Mouse (Mus musculus): ENCODE results near the gene Slc25a33.
"Not testable (repeated sequence)": the region's sequence is repeated elsewhere in the genome, so short reads cannot be mapped to it uniquely, and the experiment has no call there.

The Slc25a33 gene

DNA sequence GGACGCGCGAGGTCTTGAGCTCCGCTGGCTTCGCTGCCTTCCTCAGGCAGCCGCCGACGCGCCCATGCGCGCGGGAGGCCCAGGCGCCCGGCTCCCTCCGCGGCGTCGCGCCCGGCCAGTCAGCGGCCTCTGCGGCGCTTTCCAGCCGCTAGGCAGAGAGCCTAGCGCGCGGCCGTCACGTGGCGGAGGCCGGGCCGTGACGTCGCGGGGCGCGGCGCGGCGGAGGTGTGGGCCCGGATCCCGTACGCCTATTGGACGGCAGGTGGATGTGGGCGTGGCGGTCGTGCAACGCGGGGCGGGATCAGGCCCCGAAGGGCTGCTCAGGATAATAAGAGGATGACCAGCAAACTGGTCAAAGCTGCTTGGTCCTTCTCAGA is at the start of gene Slc25a33:
Gene Slc25a33 (minus strand): TSS at position 184 of the 377 bp plus-strand sequence.
- DNase-seq, result peak; percentile 97

DNA sequence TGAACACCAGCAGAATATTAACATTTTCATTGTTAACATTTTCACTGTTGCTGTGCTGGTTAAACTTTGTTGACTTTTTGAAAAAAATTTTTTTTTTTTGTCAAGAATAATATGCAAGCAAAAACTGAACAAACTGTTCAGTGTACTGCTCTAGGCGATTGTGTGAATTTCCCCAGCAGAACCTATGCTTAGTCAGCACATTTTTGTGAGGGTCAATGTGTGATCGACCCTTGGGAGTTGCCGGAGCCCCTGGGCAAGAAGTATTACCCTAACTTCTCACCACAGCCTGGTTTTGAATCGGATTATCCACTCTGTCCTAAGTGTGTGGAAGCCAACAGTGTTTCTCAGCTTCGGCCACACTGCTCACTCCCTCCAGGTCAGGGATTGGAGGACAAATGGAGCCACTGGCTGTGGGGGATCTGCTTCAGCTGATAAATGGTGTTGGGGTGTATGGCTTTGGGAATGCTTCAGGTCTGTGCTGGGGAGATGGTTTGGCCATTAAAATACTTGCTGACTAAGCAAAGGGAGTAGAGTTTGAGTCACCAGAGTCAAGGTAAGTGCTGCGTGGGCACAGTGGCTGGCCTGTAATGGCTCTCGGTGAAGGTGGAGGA is 48.6 kb upstream of the Slc25a33 start:
- no peak for DNase-seq

DNA sequence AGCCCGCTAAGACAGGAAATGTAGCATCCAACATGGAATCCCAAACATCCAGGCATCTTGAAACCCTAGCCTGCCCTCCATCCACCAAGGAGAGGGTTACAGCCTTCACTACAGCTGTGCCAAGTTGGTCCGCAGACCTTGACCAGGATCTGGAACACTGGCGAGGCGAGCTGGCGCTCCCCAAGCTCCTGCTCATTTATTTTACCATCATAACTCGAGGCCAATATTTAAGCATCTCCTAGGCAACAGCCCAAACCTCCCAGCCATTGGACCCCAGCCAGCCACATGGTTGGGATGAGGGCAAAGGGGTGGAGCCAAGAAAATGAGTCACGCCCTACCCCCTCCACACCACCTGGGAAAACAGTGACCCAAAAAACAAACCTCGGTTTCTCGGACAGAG is 48.0 kb upstream of the Slc25a33 start:
- peak; percentile 77 for DNase-seq

DNA sequence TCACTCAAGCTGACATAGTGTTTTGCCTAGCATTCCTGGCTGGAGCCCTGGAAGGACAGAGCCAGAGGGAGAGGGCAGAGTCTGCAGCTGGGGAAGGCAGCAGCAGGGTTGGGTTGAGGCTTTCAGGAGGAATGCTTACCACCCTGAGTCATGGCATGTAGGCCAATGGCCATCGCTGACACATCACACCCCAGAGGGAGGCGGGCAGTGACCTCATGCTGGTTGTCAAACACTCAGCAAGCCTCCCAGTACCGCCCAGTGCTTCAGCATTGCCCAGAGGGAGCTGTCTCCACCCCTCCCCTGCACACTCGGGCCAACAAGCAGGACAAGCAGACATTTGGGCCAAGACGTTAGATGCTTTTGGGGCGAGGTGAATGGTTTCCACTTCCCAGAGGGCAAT is 46.5 kb upstream of the Slc25a33 start:
- peak; percentile 79 for DNase-seq

DNA sequence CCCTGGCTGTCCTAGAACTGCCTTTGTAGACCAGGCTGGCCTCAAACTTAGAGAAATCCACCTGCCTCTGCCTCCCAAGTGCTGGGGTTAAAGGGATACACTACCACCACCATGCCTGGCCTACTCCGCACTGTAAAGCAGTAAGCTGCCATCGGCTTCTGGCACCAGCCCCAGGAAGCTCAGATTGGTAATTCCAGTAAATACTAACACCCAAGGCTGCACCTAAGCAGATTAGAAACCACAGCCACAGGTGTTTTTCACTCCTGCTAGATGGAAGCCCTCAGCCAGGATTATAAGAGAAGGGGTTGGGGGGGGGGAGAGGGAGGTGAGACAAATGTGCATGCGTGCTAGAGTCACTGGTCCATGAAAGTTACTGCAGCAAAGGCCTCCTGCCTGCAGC is 45.1 kb upstream of the Slc25a33 start:
- DNase-seq, result no peak

DNA sequence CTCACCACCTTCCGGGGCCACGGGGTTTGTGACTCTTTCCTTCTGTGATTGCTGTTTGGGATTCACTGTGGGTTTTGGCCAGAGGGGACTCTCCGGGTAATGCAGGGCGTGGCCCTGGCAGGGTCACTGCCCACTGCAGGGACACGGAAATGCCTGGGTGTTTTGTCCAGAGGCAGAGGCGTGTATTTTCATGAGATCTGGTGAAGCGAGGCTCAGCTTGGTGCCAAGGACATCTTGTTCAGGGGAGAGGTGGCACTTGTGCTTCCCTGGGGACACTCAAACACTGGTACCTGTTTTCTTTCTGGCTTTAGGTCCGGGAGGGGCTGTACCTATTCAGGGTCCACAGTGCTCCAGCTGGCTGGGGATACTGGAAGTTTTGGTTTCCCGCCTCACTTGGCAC is 42.5 kb upstream of the Slc25a33 start:
- no peak for DNase-seq

DNA sequence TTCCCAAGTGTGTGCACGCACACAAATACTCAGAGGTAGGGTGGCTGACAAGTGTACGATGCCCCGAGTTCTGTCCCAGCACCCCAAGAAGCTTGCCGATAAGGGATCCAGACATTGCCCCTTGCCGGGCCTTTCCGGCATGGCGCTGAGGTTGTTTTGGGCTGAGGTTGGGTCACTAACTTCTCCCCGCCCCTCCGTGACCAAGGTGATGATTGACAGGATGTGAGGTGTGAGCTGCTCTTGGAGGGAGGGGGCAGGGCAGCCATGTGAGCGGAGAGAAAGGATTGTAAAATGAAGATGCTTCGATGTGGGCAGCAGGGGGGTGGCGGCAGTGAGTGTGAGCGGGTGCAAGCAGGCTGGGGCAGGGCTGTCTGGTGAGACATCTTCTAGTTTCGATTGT is 41.5 kb upstream of the Slc25a33 start:
- no peak for DNase-seq

DNA sequence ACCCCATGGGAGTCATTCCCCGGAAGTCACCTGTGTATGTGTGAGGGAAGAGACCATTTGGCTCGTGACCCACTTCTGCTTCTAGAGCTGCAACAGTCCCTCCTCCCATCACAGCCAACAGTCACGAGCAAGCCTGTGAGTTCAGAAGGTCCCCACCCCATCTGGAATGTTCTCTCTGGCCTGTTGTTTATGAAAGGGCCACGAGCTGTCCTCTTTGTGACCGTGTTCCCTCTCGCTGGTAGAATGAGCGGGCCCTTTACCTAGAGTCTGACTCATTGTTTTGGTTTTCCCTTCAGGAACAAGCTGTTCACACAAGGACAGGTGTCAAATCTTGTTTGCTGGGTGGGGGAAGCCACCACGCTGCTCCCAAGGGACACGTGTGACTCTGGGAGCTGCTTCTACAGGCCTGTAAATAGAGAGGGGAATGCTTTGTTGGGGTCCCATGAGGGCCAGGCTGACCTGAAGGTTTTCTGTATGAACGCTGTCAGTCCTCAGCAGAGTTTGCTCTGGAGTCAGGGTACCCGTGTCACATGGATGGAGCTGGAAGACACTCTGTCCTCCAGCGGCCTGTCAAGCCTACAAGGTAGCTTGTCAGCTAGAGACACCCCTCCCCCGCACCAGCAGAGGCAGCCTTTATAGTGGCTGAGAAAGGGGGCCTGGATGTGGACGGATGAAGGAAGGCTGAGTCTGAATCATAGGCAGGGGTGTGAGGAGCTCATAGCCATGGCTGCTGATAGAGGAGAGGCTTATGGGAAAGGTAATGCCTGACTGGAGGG is 39.5 kb upstream of the Slc25a33 start:
- no peak for DNase-seq

DNA sequence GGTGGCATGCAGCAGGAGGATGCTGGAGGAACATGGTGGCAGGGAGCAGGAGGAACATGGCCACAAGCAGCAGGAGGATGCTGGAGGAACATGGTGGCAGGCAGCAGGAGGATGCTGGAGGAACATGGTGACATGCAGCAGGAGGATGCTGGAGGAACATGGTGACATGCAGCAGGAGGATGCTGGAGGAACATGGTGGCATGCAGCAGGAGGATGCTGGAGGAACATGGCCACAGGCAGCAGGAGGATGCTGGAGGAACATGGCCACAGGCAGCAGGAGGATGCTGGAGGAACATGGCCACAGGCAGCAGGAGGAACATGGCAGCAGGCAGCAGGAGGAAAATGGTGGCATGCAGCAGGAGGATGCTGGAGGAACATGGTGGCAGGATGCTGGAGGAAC is 36.3 kb upstream of the Slc25a33 start:
- DNase-seq, result not testable (repeated sequence)

DNA sequence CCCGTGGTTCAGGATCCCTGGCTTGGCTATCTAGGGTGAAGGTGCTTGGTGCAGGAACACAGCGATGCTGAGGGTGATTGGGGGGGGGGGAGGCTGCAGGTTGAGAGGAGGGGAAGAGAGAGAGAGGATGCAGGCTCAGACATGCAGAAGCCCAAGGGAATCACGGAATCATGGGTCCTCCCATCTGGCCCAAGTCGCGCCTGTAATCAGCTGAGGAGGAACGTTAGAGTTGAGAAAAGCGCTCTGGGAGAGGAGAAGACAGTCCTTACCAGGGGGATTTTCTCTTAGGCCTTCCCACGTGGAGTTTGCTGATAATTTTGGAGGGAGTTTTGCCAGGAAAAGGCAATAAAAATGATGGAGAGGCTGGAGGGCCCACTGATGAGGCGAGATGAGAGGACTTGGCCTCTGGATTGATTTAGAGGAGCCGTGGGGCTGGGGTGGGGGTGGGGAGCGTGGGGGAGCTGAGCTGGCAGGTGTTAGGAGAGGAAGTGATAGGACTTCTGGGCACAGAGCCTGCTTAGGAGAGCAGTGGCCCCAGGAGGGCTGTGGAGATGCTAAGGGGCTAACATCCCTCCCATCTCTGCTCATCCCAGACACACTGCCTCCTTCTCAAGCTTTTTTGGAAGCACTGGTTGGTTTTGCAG is 34.6 kb upstream of the Slc25a33 start:
- no peak for DNase-seq

DNA sequence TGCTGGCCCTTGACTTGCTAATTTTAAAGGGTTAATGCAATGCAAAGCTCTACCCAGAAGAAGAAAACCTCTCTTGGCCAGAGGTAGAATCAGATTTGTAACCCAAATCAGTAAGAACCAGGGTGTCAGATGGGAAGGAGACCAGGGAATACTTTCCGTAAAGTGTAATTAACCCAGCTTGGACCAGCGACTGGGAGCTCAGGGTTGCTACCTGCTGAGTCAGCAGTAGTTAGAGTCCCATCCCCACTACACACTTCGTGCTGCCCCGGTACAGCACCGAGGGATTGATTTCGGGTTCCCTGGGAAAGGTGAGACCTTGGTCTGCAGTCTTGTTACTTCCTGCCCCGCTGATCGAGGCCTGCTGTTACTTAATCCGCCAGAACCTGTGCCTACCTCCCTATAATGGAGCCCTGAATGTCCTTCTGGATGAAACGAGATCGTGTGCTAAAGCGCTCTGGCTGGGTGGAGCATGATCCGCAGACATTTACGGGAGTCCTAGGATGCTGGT is 34.0 kb upstream of the Slc25a33 start:
- DNase-seq, result no peak

DNA sequence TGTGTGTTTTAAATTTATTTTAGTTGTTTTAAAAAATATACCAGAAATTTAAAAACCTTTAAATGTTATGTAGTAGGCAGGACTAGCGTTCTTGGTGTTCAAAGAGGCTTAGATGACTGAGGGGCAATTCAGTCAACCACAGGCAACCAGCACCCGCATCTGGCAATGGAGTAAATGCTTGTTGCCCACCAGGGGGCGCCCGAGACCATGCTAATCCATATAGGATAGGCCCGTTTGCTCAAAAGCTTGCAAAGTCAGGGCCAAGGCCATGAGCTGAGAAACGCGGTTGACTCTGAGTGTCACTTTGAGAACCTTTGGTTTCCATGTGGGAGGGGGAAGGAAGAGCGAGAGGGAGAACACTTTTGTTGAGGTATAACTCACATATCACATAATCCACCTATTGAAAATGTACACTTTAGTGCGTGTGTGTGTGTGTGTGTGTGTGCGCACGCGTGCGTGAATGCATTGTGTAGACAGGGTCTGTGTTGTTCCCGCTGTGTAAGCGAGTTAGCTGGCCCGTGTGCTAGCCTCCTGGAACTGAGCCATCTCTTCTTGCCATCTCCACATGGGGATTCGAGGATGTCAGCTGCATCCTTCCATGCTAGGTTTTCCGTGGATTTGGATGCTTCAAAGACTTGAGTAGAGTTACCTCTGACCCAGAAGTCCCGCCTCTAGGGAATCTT is 32.8 kb upstream of the Slc25a33 start:
- peak; percentile 62 for DNase-seq

DNA sequence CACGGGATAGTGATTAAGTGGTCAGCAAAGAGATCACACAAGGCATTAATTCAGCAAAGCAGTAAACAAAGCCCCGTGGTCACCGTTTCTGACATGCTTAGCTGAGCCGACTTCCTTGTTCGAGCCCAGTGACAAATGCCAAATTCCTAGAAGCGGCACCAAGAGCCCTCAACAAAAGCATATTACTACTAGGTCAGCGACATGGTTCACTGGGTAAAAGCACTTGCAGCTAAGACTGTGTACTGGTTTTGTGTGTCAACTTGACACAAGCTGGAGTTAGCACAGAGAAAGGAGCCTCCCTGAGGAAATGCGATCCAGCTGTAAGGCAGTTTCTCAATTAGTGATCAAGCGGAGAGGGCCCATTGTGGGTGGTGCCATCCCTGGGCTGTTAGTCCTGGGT is 28.2 kb upstream of the Slc25a33 start:
- DNase-seq, result no peak

DNA sequence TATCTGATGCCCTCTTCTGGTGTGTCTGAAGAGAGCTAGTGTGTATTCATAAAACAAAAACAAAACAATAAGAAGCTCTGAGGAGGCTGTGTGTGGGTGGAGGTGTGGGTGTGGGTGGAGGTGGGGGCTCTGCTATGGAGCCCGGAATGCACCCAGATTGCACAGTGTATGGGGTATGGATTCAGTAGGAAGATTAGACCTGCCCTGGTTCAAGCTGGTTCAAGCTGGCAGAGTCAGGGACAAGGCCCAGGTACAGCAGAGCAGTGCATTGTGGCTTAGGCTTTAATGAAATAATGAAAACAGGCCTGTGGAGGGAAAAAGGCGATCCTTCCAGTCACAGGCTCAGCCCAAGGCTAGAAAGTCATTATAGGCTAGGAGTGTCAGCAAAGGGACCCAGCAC is 26.5 kb upstream of the Slc25a33 start:
- DNase-seq, result no peak

DNA sequence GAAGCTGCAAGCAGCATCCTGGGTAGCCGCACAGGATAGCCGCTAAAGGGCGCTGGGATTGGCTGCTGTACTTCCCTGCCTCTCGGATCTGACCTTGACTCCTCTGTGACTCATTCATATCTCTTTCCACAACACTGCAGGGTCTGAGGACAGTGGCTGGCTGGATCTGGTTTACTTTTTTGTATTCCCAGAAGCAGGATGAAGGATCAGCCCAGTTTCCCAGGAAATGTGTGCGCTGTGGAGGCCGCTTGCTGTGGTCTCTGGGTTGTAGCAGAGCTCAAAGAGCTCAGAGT is 26.0 kb upstream of the Slc25a33 start:
- DNase-seq, result no peak

DNA sequence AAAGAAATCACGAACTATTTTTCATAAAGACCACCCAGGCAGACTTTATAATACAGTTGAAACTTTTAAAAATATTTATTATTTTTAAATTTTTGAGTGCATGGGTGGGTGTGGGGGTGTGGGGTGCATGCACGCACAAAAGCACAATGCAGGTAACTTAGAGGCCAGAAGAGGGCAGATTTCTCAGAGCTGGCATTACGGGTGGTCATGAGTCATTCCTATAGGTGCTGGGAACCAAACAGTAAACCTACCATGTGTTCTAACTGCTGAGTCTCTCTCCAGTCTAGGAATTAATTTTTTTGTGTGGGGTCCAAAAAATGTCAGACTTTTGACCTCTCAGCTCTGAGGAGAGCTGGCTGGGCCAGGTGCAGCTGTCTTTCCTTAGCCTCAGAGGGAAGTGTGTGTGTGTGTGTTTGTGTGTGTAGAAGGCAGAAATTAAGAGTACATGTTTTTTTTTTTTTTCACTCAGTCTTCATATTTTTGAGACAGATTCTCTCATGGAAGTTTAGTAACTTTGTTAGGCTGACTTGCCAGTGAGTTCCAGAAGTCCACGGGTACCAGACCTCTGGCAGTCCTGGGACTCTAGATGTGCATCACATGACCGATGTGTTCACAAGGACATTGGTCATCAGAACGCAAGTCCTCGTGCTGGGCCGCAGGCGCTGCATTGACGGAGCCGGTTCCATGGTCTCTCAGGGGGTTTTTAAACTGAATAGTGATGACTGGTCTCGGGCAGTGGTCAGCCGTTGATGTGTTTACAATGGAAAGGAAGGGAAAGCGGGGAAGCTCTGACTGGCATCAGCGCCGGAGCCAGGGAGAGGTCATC is 25.5 kb upstream of the Slc25a33 start:
- DNase-seq, result no peak

DNA sequence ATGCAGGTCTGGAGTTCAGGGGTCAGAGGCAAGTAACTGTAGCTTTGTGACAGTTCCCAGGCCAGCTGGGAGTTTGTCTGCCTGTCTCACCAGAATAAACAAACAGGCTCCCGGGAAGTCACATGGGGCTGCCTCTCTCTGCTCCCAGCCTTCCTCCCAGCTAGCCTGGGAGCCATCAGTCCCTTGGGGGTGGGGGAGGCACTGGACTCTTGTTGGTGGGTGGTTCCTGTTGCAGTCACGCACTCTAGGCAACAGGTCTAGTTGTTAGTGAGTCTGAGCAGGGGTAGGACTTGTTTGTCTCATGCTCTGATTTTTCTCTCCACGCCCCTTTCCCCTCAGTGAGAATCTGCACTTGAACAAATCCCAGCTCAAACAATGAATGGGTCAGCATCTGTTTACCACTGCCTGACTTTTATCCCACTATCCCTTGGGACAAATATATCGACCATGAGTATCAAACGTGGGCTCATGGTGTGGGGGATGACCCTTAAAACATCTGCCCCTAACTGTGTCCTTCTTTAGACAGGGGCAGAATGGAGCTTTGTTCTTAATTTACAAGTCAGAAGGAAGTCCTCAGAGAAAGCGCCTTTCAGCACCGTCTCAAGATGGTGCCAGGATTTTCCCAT is 24.7 kb upstream of the Slc25a33 start:
- DNase-seq, result no peak

DNA sequence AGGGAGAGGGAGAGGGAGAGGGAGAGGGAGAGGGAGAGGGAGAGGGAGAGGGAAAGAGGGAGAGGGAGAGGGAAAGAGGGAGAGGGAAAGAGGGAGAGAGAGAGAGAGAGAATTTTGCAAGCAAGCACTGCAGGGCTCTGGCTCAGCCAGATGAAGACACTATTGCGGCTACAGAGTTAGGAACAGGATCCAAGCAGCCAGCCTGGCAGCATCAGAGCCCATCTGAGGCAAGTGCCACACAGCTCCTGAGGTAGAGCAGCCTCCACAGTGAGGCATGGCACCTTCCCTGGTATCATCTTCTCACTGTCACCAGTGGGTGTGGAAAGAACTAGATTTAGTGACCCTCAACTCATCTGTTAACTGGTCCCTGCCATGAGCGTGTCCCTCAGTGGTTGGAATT is 24.0 kb upstream of the Slc25a33 start:
- DNase-seq, result no peak

DNA sequence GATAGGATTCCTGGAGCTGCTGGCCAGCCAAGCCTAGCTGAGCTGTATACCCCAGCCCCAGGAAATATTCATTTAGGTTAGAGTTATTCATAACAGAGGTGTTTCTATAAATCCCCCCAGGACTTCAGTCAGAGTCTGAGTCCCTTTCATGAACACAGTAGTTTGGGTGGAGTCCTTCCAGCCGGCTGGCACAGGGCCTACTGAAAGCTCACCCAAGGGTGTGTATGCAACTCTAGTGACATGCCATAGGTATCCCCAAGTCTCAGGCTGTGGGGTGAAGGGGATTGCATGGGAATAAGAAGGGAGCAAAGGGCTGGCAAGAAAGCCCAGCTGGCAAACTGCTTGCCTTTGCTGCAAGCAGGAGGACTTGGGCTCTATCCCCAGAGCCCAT is 23.1 kb upstream of the Slc25a33 start:
- DNase-seq, result no peak

DNA sequence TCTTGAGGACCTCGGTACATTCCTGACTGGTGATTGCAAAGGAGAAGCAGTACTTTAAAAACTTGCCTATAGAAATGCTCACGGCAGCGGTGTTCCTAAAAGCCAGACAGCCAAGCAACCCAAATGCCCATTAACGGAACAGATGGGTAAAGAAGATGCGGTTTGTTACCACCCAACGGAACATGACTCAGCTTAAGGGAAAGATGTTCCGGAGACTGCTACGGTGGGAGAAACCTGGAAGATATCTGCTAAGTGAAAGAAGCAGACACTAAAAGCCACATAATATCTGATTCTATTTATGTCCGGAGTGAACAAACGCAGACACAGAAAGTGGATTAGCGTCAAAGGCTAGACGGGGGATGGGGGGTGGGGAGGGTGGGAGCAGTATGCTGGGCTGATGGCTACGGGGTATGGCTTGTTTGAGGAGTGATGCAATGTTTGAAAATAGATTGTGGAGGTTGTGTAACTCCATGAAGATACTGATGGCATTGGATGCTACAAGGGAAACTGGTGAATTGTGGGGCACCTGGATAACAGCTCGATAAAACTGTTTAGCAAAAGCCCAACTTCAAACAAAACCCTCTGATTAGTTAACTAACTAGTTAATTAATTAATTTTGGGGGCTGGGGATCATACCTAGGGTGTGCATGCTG is 22.6 kb upstream of the Slc25a33 start:
- no peak for DNase-seq

DNA sequence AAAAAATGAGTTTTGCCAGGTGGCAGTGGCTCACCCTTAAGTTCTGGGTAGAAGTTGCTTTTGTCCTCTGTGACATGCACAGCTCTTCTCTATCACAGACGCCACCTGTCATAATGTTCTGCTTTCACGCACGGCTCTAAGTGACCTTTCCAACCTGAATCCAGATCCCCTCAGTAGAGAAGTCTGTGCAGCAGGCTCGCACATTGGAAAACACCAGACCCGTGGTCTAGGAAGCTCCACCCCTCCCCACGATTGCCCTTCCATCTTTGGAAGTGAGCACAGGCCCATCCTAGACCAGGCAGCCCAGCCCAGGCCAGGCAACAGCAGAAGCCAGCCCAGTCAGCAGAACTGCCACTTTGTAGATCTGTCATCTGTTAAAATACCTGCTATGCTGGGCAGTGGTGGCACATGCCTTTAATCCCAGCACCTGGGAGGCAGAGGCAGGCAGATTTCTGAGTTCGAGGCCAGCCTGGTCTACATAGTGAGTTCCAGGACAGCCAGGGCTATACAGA is 20.9 kb upstream of the Slc25a33 start:
- no peak for DNase-seq

DNA sequence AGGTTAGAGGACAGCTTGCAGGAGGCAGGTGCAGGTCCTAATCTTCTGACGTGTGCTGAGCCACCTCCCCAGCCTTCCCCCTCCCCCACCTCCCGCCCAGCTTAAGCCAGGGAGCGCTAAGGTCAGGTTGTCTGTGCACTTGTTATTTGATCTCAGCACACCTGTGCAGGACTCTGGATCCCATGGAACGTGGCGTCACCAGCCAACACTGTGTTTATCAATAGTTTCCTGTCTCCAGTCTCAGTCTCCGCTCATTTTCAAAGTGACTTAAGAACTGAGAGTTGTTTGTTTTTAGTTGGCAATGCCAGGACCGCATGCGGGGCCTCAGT is 19.9 kb upstream of the Slc25a33 start:
- no peak for DNase-seq

All from kidney, adult 11 months (tissue).